Mouse (Mus musculus): ENCODE results near the gene Zkscan7.

Gene Zkscan7

DNA sequence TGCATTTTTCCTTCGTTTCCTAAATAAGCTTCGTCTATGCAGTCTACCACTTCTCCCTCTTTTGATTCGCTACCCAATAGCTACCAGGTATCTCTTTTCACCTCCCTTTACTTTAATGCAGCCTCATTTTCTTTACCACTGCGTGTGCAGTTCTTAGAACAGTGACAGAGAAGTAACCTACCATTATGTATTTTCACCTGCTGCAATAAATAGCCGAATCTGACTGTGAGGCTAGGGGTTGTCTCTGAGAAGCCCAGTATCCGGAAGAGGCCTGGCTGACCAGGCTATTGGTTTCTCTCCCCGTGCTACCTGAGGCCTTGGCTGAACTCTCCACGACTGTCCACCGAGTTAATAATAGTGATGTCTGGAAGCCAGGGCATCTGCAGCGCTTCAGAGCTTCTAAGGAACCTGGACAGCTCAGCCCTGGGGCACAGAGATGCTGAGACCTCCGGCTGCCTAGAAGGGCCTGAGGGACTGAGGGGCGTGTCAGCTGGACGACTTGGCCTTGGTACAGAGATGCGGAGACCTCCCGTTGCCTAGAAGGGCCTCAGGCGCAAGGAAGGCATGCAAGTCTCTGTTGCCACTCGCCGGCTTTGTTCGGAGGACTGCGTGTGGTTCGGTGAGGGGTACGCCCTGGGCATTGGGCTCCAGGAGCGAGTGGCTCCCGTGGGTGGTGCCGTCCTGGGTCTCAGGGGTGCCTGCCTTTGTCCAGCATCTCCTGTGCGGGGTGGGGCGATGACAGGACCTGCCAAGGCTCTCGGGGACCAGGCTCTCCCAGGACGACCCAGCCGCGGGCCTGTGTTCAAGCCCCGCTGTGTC lies 17.4 kb downstream of the Zkscan7 start:
- DNase-seq (ENCODE audit: low spot score in 2 of 2) = peak; percentile 39 to 46

DNA sequence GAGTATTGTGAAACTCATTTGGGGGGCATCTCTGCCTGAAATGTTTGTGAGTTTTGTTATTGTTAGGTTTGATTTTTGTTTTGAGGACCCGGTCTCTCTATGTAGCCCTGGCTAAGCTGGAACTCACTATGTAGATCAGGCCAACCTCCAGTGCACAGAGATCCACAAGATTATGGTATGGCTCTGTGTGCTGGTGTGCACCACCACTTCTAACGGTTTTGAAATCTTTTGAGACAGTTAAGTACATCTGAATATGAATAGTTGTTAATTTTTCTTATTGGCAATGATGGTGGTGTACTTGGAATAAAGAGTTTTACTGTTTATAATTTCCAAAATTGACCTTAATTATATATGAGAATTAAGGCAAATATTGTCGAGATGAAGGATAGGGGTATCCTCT lies 37.0 kb downstream of the Zkscan7 start:
- DNase-seq (ENCODE audit: low spot score in 2 of 2) = no peak

DNA sequence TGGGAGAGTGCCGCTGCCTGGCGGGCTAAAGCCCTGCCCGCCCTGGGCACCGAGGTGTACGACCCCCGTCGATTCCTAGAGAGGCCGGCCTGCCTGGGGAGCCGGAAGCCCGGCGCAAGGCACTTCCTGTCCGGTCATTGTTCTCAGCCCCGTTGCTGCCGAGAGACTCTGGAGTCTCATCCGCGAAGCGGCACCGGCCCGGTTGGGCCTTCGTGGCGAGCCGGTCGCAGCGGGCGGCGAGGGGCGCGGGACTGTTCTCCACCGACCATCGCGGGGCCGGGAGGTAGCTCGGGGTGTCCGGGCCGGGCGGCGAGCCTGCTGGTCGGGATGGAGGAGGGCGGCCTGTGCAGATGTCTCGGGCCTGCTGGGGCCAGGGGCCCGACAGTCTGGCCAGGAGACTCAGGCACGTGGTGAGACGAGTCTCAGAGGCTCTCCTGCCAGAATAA lies 37.5 kb downstream of the Zkscan7 start, which contains the start of gene Zfp105:
Gene Zfp105 (plus strand): TSS at position 137 of the 446 bp plus-strand sequence.
- DNase-seq (ENCODE audit: low spot score in 2 of 2) = peak; percentile 72 to 73

DNA sequence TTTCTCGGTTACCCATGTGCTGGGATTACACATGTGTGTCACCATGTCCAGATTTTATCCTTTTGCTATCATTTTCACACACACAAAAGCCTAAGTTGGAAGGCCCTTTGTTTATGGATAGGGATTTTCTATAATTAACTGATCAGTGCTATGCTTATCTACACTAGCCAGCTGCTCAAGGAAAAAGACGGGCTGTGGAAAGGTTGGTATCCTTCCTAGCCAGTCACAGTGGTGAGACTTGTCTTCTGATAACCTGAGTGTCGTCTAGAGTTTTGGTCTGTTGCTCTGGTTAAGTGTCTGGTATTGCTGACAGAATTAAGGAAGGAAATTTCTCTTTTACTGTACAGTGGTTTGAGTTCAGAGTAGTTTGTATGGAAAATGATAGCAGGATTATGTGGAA lies 43.4 kb downstream of the Zkscan7 start:
- no peak for DNase-seq (ENCODE audit: low spot score in 2 of 2)

All from frontal cortex, postnatal 36 days (tissue).